Mouse (Mus musculus) small intestine, adult 2 months (tissue): ENCODE results near the gene Lat2. TPM values are rescaled to one million over a fixed set of nuclear protein-coding genes. Genes with fewer than 3 reads are reported as not detected.
"Not testable (repeated sequence)": the region's sequence is repeated elsewhere in the genome, so short reads cannot be mapped to it uniquely, and the experiment has no call there.

Experiments used
- H3K27ac ChIP-seq: fragments of 200-500 bp; 2 replicates; pipeline ENCODE4 v1.5.1; 2012; ENCODE audit warnings: low read depth, low read length, control low read depth, inconsistent platforms; ENCODE audit not compliant: insufficient read depth
- H3K27me3 ChIP-seq: fragments of 200-500 bp; 2 replicates; pipeline ENCODE4 v1.6.1; 2012; ENCODE audit warnings: mild to moderate bottlenecking, moderate library complexity, low read length, inconsistent platforms; ENCODE audit not compliant: control insufficient read depth, insufficient read depth
- H3K36me3 ChIP-seq: fragments of 200-500 bp; 2 replicates; pipeline ENCODE4 v1.6.1; 2012; ENCODE audit warnings: mild to moderate bottlenecking, low read length, control low read depth, inconsistent platforms; ENCODE audit not compliant: control insufficient read depth, insufficient read depth
- H3K4me1 ChIP-seq: fragments of 200-500 bp; 2 replicates; pipeline ENCODE4 v1.6.1; 2012; ENCODE audit warnings: low read length, inconsistent platforms, mixed read lengths; ENCODE audit not compliant: control insufficient read depth, insufficient read depth, insufficient read length
- H3K4me3 ChIP-seq: fragments of 200-500 bp; 2 replicates; pipeline ENCODE4 v1.5.1; 2012; ENCODE audit warnings: low read depth, mild to moderate bottlenecking, control low read depth, inconsistent platforms, low read length, moderate library complexity
- CTCF ChIP-seq: fragments of 200-500 bp; IDR thresholded peaks from 2 replicates; pipeline ENCODE4 v1.5.1; 2012; ENCODE audit warnings: low read depth, mild to moderate bottlenecking, control low read depth, inconsistent platforms, low read length, moderate library complexity, mixed read lengths; ENCODE audit not compliant: insufficient replicate concordance, insufficient read length; ENCODE audit errors: extremely low read depth
- POLR2A ChIP-seq: fragments of 200-500 bp; IDR thresholded peaks from 2 replicates; pipeline ENCODE4 v1.6.1; 2012; ENCODE audit warnings: low read depth, mild to moderate bottlenecking, control low read depth, inconsistent platforms, low read length, moderate library complexity
- WGBS: fragments of 180-500 bp; shearing (Covaris S2); methylation state at CpG from one replicate; pipeline ENCODE4 v1.1.7; 2018; 5-methylcytosine and 5-hydroxymethylcytosine counted together
- polyA plus RNA-seq: library from polyadenylated mRNA; depleted of rRNA; stranded (reverse); fragments of >200 nt; gene quantifications from 2 replicates; pipeline ENCODE4 v1.2.3, GENCODE M21; 2012; rRNA removed

The Lat2 gene
- polyA plus RNA-seq, result 4.0 and 6.9 TPM in 2 replicates

- peaks cover 15% of the 10 kb centered on the region for H3K36me3 ChIP-seq
- peak within 1 kb of the TSS; percentile 62 for H3K27ac ChIP-seq
- TF ChIP-seq POLR2A (0 out of 2 replicates have a peak, but pooled peaks have one; percentile 24), CTCF (no peak)
- H3K4me1 ChIP-seq, result peaks cover 3% of the 10 kb centered on the region; the same call in 1 of the 2 replicates
- WGBS, result 74% methylated on average over 7 of the region's 7 CpGs
- no peaks in the 10 kb centered on the region for H3K27me3 ChIP-seq
- peak within 1 kb of the TSS; percentile 57 for H3K4me3 ChIP-seq
These were observed at the start of gene Lat2 for GRCm38 (mm10) chr5:134614802-134615201. Lat2 (minus strand) TSS chr5:134615025.

DNA sequence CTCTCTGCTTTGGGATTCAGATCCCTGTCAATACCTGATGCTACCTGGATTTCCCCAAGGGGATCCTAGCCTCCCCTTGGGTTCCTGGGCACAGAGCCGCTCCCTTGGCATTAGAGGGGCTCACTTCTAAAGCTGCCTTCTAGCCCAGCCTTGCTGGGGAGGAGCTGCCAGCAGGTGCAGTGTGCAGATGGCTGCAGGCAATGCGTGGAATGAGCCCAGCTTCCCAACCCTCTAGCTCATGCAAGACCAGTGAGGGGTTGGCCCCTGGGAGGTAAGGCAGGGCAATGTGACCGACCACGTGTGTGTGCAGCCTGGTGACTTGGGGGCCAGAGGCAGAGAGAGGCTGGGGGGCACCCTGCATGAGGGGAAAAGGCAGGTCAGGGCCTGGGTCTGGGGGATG is 41.9 kb upstream of the Lat2 start:
- Histone ChIP-seq H3K4me1 (no peaks in the 10 kb centered on the region), H3K4me3 (no peak overlapping the region), H3K27me3 (no peaks in the 10 kb centered on the region), H3K27ac (no peak overlapping the region), H3K36me3 (no peaks in the 10 kb centered on the region; the same call in 1 of the 2 replicates)
- TF ChIP-seq CTCF (no peak), POLR2A (no peak)
- WGBS, result 85% methylated on average over 4 of the region's 4 CpGs

DNA sequence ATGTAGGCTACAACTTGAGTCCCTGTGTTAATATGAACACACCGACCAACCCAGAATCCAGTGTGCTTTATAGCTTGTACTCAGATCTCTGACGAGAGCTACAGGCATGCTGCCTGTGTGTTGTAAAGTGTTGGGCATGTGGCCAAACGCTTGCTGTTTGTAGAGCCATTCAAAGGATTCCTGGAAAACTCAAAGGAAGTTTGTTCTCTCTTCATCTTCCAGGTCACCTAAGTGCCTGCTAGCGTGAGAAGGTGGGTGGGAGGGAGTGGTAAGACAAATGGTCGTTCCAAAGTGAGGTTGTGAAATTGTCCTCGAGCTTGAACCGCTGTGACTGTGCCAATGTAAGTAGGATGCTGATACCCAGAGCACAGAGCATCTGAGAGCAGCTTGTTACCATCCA is 37.2 kb upstream of the Lat2 start:
- 8% methylated on average over 7 of the region's 7 CpGs for WGBS
- no peaks in the 10 kb centered on the region for H3K27me3 ChIP-seq
- no peak overlapping the region for H3K4me3 ChIP-seq
- TF ChIP-seq POLR2A (no peak), CTCF (no peak)
- H3K27ac ChIP-seq, result no peak overlapping the region
- H3K36me3 ChIP-seq, result no peaks in the 10 kb centered on the region
- peaks cover 4% of the 10 kb centered on the region for H3K4me1 ChIP-seq

- TF ChIP-seq POLR2A (no peak), CTCF (peak; percentile 74; the same call in 1 of the 2 replicates)
- WGBS, result 54% methylated on average over 5 of the region's 5 CpGs
- no peaks in the 10 kb centered on the region for H3K36me3 ChIP-seq
These were observed 36.1 kb upstream of the Lat2 start for GRCm38 (mm10) chr5:134650926-134651325.

GRCm38 (mm10) chr5:134648976-134649375 is 34.2 kb upstream of the Lat2 start:
- 76% methylated on average over 3 of the region's 4 CpGs for WGBS
- H3K4me1 ChIP-seq, H3K27ac ChIP-seq, H3K4me3 ChIP-seq, H3K36me3 ChIP-seq, H3K27me3 ChIP-seq: not testable (repeated sequence)

More at GRCm38 (mm10) chr5:134650926-134651325, 36.1 kb upstream of the Lat2 start:
- Histone ChIP-seq H3K27me3 (no peaks in the 10 kb centered on the region), H3K27ac (no peak overlapping the region), H3K4me3 (no peak overlapping the region), H3K4me1 (peaks cover 4% of the 10 kb centered on the region)

DNA sequence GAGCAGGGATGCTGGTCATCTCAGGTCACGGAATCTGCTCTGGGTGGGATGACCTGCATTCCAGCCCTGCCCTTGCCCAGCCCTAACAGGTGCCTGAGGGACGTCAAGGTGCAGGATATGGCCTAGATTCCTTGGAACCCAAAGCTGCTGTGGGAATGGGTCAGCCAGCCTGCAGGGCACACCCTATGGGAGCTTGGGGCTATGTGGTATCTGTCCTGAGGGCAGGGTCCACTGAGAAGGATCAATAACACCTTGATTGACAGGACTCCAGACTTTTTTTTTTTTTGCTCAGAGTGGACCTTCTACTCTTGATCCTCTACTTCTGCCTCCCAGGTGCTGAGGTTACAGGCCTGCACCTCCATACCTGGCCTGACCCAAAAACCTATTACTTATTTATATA is 32.6 kb upstream of the Lat2 start:
- peaks cover 4% of the 10 kb centered on the region for H3K4me1 ChIP-seq
- 45% methylated on average over 2 of the region's 2 CpGs for WGBS
- TF ChIP-seq POLR2A, result no peak
- no peak for TF ChIP-seq CTCF
- H3K4me3 ChIP-seq, result no peak overlapping the region
- H3K27me3 ChIP-seq, result no peaks in the 10 kb centered on the region
- no peak overlapping the region for H3K27ac ChIP-seq
- H3K36me3 ChIP-seq, result no peaks in the 10 kb centered on the region

DNA sequence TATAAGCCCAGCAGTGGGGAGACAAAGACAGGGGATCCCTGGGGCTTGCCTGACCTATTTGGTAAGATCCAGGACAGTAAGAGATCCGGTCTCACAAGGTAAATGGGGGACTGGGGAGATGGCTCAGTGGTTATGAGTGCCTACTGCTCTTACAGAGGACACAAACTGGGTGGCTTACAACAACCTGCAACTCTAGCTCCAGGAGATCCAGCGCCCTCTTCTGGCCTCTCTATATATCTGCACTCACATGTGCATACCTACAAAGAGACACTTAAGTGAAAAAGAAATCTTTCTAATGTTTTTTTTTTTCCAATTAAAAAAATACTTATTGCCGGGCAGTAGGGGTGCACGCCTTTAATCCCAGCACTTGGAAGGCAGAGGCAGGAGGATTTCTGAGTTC is 31.6 kb upstream of the Lat2 start:
- Histone ChIP-seq H3K4me1 (peaks cover 4% of the 10 kb centered on the region), H3K27me3 (no peaks in the 10 kb centered on the region), H3K27ac (no peak overlapping the region), H3K36me3 (no peaks in the 10 kb centered on the region), H3K4me3 (no peak overlapping the region)
- TF ChIP-seq POLR2A (no peak), CTCF (no peak)
- WGBS, result 78% methylated on average over 4 of the region's 4 CpGs

GRCm38 (mm10) chr5:134644643-134645118 is 29.9 kb upstream of the Lat2 start:
- WGBS, result 50% methylated on average over 8 of the region's 8 CpGs
- no peak overlapping the region for H3K4me3 ChIP-seq
- H3K36me3 ChIP-seq, result no peaks in the 10 kb centered on the region

More at GRCm38 (mm10) chr5:134644643-134645118, 29.9 kb upstream of the Lat2 start:
- Histone ChIP-seq H3K4me1 (peaks cover 6% of the 10 kb centered on the region), H3K27ac (peak overlapping the region; percentile 31), H3K27me3 (no peaks in the 10 kb centered on the region)
- TF ChIP-seq CTCF (no peak), POLR2A (no peak)
